Mouse (Mus musculus): ENCODE results near the gene Clmp. TPM values are rescaled to one million over a fixed set of nuclear protein-coding genes. Genes with fewer than 3 reads are reported as not detected.
A peak's percentile ranks its signal among the peaks of the same experiment; 100 is the strongest.

Clmp gene
- polyA plus RNA-seq, 1 experiment from 2014 or later, result 56.3 TPM

- peak; percentile 55; the same call in 1 of the 2 replicates for ATAC-seq (replicated peaks)
- Histone ChIP-seq H3K27ac (replicated peaks) (no peak overlapping the region), H3K36me3 (no peaks in the 10 kb centered on the region), H3K4me2 (replicated peaks) (no peak overlapping the region), H3K4me3 (no peak overlapping the region), H3K27me3 (no peaks in the 10 kb centered on the region), H3K4me1 (peaks cover 29% of the 10 kb centered on the region), H3K9ac (replicated peaks) (no peak overlapping the region), H3K9me3 (no peaks in the 10 kb centered on the region)
- WGBS, result 29% methylated on average over 7 of the region's 7 CpGs
Observed at GRCm38 (mm10) chr9:40720881-40721280, 35.1 kb downstream of the Clmp start.

GRCm38 (mm10) chr9:40723311-40723772 is 37.6 kb downstream of the Clmp start:
- WGBS, result 56% methylated on average over 2 of the region's 2 CpGs

DNA sequence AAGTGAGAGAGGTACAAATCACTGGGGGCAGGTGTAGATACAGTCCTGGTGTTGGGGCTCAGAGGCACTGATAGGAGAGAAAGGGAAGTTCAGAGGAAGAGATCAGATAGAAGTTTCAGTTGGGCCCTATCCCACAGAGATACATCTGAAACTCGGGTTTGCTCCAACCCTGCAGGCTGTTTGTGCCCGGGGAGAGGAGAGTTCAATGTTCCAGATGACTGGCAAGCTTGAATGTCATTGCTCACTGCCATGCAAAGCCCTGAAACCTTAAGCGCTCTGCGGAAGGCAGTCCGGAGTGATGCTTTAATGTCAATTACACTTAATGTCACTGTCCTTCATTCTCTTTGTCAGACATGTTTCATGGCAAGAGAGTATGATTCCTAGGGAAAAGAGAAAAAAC is 39.2 kb downstream of the Clmp start:
- no peak overlapping the region for H3K27ac ChIP-seq (replicated peaks)
- no peak overlapping the region for H3K4me3 ChIP-seq
- peaks cover 26% of the 10 kb centered on the region for H3K4me1 ChIP-seq
- no peaks in the 10 kb centered on the region for H3K9me3 ChIP-seq
- no peaks in the 10 kb centered on the region for H3K36me3 ChIP-seq
- no peaks in the 10 kb centered on the region for H3K27me3 ChIP-seq
- no peak for ATAC-seq (replicated peaks)
- no peak overlapping the region for H3K9ac ChIP-seq (replicated peaks)
- H3K4me2 ChIP-seq (replicated peaks), result no peak overlapping the region
- WGBS, result 62% methylated on average over 5 of the region's 5 CpGs

More at GRCm38 (mm10) chr9:40723311-40723772, 37.6 kb downstream of the Clmp start:
- H3K27ac ChIP-seq (replicated peaks), result 0 out of 2 replicates have a peak overlapping the region, but pooled peaks have one; percentile 2
- no peak for ATAC-seq (replicated peaks)
- no peaks in the 10 kb centered on the region for H3K27me3 ChIP-seq
- peaks cover 26% of the 10 kb centered on the region for H3K4me1 ChIP-seq
- H3K9ac ChIP-seq (replicated peaks), result no peak overlapping the region
- H3K9me3 ChIP-seq, result no peaks in the 10 kb centered on the region
- no peak overlapping the region for H3K4me2 ChIP-seq (replicated peaks)
- no peaks in the 10 kb centered on the region for H3K36me3 ChIP-seq
- no peak overlapping the region for H3K4me3 ChIP-seq

GRCm38 (mm10) chr9:40727140-40727823 is 41.5 kb downstream of the Clmp start:
- H3K27ac ChIP-seq (replicated peaks), result no peak overlapping the region
- no peaks in the 10 kb centered on the region for H3K36me3 ChIP-seq
- peaks cover 38% of the 10 kb centered on the region for H3K4me1 ChIP-seq
- H3K27me3 ChIP-seq, result no peaks in the 10 kb centered on the region
- no peak overlapping the region for H3K9ac ChIP-seq (replicated peaks)
- 90% methylated on average over 4 of the region's 4 CpGs for WGBS
- no peaks in the 10 kb centered on the region for H3K9me3 ChIP-seq
- no peak overlapping the region for H3K4me3 ChIP-seq
- no peak overlapping the region for H3K4me2 ChIP-seq (replicated peaks)
- ATAC-seq (replicated peaks), result no peak

GRCm38 (mm10) chr9:40727824-40728495 is 42.2 kb downstream of the Clmp start:
- no peaks in the 10 kb centered on the region for H3K9me3 ChIP-seq
- peaks cover 42% of the 10 kb centered on the region for H3K4me1 ChIP-seq
- 71% methylated on average over 7 of the region's 7 CpGs for WGBS
- H3K4me2 ChIP-seq (replicated peaks), result no peak overlapping the region
- no peaks in the 10 kb centered on the region for H3K36me3 ChIP-seq
- H3K27ac ChIP-seq (replicated peaks), result no peak overlapping the region
- H3K9ac ChIP-seq (replicated peaks), result no peak overlapping the region
- no peak for ATAC-seq (replicated peaks)
- no peak overlapping the region for H3K4me3 ChIP-seq
- no peaks in the 10 kb centered on the region for H3K27me3 ChIP-seq

DNA sequence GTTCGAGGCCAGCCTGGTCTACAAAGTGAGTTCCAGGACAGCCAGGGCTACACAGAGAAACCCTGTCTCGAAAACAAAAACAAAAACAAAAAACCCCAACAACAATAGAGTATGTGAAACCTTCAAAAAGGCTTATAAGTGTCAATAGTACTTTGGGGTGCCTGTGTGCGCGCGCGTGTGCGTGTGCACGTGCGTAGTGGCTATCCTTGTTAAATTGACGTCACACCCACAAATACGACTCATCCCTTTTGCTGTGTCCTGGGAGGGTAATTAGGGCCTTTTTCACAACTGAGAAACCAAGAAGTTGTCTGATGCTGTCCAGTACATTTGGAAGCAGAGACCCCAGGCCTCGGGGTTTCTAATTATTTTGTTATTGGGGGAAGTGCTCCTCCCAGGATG is 44.5 kb downstream of the Clmp start:
- Histone ChIP-seq H3K36me3 (no peaks in the 10 kb centered on the region), H3K4me3 (peak overlapping the region; percentile 34), H3K4me1 (peaks cover 23% of the 10 kb centered on the region), H3K4me2 (replicated peaks) (peak overlapping the region; percentile 57), H3K27me3 (no peaks in the 10 kb centered on the region), H3K9ac (replicated peaks) (peak overlapping the region; percentile 43; the same call in 1 of the 2 replicates), H3K27ac (replicated peaks) (peak overlapping the region; percentile 97), H3K9me3 (no peaks in the 10 kb centered on the region)
- 66% methylated on average over 12 of the region's 12 CpGs for WGBS
- peak; percentile 1; the same call in 1 of the 2 replicates for ATAC-seq (replicated peaks)

GRCm38 (mm10) chr9:40730701-40731590 is 45.2 kb downstream of the Clmp start:
- no peaks in the 10 kb centered on the region for H3K36me3 ChIP-seq
- peak overlapping the region; percentile 97 for H3K27ac ChIP-seq (replicated peaks)
- no peaks in the 10 kb centered on the region for H3K9me3 ChIP-seq
- under 1% methylated on average over 35 of the region's 35 CpGs for WGBS
- peak; percentile 62 for ATAC-seq (replicated peaks)
- peak overlapping the region; percentile 57 for H3K4me2 ChIP-seq (replicated peaks)
- peaks cover 23% of the 10 kb centered on the region for H3K4me1 ChIP-seq
- H3K4me3 ChIP-seq, result peak overlapping the region; percentile 34
- H3K9ac ChIP-seq (replicated peaks), result peak overlapping the region; percentile 43
- no peaks in the 10 kb centered on the region for H3K27me3 ChIP-seq

- H3K27ac ChIP-seq (replicated peaks), result peak overlapping the region; percentile 97
- peaks cover 23% of the 10 kb centered on the region for H3K4me1 ChIP-seq
- H3K36me3 ChIP-seq, result no peaks in the 10 kb centered on the region
- peak overlapping the region; percentile 34 for H3K4me3 ChIP-seq
- ATAC-seq (replicated peaks), result no peak
- no peaks in the 10 kb centered on the region for H3K9me3 ChIP-seq
- peak overlapping the region; percentile 57 for H3K4me2 ChIP-seq (replicated peaks)
- 13% methylated on average over 7 of the region's 7 CpGs for WGBS
- no peaks in the 10 kb centered on the region for H3K27me3 ChIP-seq
- H3K9ac ChIP-seq (replicated peaks), result peak overlapping the region; percentile 43; the same call in 1 of the 2 replicates
Observed at GRCm38 (mm10) chr9:40731591-40732048, 45.9 kb downstream of the Clmp start.

GRCm38 (mm10) chr9:40732302-40732701 is 46.5 kb downstream of the Clmp start:
- H3K27me3 ChIP-seq, result no peaks in the 10 kb centered on the region
- WGBS, result 13% methylated on average over 2 of the region's 2 CpGs
- no peaks in the 10 kb centered on the region for H3K9me3 ChIP-seq
- no peaks in the 10 kb centered on the region for H3K36me3 ChIP-seq
- H3K4me3 ChIP-seq, result no peak overlapping the region
- peak overlapping the region; percentile 97 for H3K27ac ChIP-seq (replicated peaks)
- no peak overlapping the region for H3K4me2 ChIP-seq (replicated peaks)
- ATAC-seq (replicated peaks), result peak; percentile 72
- H3K9ac ChIP-seq (replicated peaks), result no peak overlapping the region
- peaks cover 23% of the 10 kb centered on the region for H3K4me1 ChIP-seq

DNA sequence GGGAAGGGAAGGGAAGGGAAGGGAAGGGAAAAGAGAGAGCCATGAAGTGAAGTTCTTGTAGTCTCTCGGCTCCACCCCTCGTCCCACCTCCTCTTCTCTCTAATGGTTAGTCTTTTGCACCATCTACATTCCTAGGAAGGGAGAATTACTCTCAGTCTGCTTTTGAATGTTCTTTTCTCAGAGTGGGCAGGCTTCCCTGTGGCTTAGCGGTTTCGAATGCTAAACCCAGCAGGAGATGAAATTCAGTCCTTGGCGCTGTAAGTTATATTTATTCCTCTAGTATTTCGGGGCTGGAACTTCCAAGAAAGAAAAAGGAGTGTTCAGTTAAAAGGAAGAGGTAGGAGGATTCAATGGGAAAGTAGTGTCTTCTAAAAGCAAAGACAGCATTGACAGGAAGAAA is 51.4 kb downstream of the Clmp start:
- WGBS, result 69% methylated on average over 6 of the region's 6 CpGs
- no peaks in the 10 kb centered on the region for H3K9me3 ChIP-seq
- no peak for ATAC-seq (replicated peaks)
- H3K4me3 ChIP-seq, result no peak overlapping the region
- H3K4me2 ChIP-seq (replicated peaks), result no peak overlapping the region
- no peak overlapping the region for H3K27ac ChIP-seq (replicated peaks)
- H3K27me3 ChIP-seq, result no peaks in the 10 kb centered on the region
- H3K9ac ChIP-seq (replicated peaks), result no peak overlapping the region
- no peaks in the 10 kb centered on the region for H3K36me3 ChIP-seq
- peaks cover 8% of the 10 kb centered on the region; the same call in 1 of the 2 replicates for H3K4me1 ChIP-seq

DNA sequence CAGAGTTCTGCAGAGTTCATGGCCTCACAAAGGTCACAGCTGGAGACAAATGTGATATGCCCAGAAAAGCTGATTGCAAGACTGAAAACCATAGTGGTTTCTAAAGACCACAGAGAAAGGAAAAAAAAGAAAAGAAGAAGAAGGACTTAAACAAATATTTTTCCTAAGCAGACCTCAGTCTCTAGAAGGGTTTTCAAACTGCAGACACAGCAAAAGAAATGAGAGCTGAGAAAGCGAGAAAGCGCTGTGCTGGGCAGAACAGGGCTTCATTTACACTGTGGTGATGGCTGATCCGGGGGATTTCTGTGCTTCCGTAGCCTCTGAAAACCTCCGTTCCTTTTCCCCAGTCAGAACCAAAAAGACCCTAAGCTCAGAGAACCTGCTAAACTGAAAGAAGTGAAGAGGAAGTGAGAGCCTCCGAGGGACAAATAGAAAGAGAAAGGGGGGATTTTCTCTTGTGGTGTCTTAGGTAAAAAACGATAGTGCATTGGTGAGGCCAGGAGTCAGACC is 57.8 kb downstream of the Clmp start:
- no peaks in the 10 kb centered on the region for H3K27me3 ChIP-seq
- no peak overlapping the region for H3K9ac ChIP-seq (replicated peaks)
- no peak overlapping the region for H3K27ac ChIP-seq (replicated peaks)
- no peaks in the 10 kb centered on the region for H3K9me3 ChIP-seq
- H3K4me3 ChIP-seq, result no peak overlapping the region
- peaks cover 18% of the 10 kb centered on the region for H3K4me1 ChIP-seq
- H3K4me2 ChIP-seq (replicated peaks), result no peak overlapping the region
- WGBS, result 56% methylated on average over 7 of the region's 7 CpGs
- no peak for ATAC-seq (replicated peaks)
- no peaks in the 10 kb centered on the region for H3K36me3 ChIP-seq
